Mouse (Mus musculus) spleen, adult 2 months (tissue): ENCODE measurements around the gene Herc6.

Source experiments
- CTCF ChIP-seq: fragments of 200-500 bp; IDR thresholded peaks from 2 replicates; pipeline ENCODE4 v1.5.1; 2011; ENCODE audit warnings: mild to moderate bottlenecking, inconsistent platforms; ENCODE audit not compliant: insufficient read depth, insufficient read length, insufficient replicate concordance; ENCODE audit errors: extremely low read depth
- POLR2A ChIP-seq: fragments of 200-500 bp; IDR thresholded peaks from 2 replicates; pipeline ENCODE4 v1.6.1; 2011; ENCODE audit warnings: low read depth, low read length, inconsistent platforms

- TF ChIP-seq CTCF (no peak), POLR2A (no peak)
Measured at GRCm38 (mm10) chr6:57537887-57538286, 42.9 kb upstream of the Herc6 start.
